Mouse (Mus musculus) T-helper 1 cell (primary cell): ENCODE results near the gene Sympk.
"Not testable (repeated sequence)": the region's sequence is repeated elsewhere in the genome, so short reads cannot be mapped to it uniquely, and the experiment has no call there.

Experiments
- in situ Hi-C: fragments of 300-600 bp; cut with MboI, MseI; formaldehyde crosslinking; loops from one replicate; pipeline ENCODE4 v1.15.1; 2025; ENCODE audit warnings: high pct_unique_total_duplicates

Sympk gene

GRCm38 (mm10) chr7:19050172-19050571 is 26.0 kb downstream of the Sympk start:
- in situ Hi-C loops: no loop called here

- in situ Hi-C loops: no loop called here
Measured at GRCm38 (mm10) chr7:19051161-19051560, 27.0 kb downstream of the Sympk start.

DNA sequence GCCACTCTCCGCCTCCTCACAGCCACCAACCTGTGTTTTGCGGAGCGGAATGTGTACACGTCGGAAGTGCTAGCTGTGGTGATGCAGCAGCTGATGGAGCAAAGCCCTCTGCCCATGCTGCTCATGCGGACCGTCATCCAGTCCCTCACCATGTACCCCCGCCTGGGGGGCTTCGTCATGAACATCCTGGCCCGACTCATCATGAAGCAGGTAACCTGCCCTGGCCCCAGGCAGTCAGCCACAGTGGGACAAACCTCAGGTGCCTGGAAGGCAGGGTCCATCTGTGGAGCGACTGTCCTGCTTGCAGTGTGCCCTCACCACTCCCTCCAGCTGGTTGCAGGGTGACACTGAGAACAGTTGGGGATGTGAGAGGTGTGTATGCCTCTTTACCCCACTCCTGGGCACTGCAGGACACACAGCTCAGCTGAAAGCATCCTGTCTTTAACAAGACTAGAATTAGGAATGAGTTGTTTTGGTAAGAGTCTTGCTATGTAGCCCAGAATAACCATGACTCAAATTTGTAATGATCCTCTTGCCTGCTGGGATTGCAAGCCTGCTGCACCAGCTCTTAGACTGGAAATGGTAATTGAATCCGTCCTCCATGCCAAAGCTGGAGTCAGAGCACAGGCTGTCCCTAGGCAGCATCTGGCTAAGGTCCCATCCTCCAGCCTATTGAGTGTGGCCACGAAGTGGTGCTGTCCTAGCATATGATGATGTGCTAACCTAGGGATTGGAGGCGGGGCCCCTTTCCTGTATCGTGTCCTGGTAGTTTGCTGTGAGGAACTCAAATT is 28.4 kb downstream of the Sympk start:
- in situ Hi-C loops: no loop called here

DNA sequence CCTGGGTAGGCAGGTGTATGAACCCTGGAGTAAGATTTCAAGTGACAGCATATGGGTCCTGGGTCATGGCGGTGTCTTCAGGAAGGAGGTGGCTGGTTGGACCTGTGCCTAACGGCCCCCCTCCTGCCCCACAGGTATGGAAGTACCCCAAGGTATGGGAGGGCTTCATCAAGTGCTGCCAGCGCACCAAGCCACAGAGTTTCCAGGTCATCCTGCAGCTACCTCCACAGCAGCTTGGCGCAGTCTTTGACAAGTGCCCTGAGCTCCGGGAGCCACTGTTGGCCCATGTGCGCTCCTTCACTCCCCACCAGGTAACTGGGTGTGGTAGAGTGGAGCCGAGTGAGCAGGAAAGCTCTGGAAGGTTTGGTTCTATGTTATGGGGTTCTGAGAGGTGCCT is 29.0 kb downstream of the Sympk start:
- in situ Hi-C loops: no loop called here

- in situ Hi-C loops: no loop called here
Measured at GRCm38 (mm10) chr7:19054047-19054776, 30.0 kb downstream of the Sympk start, which contains the start of gene Rsph6a. Gene Rsph6a (plus strand): TSS chr7:19054690.

- in situ Hi-C loops: no loop called here
Measured at GRCm38 (mm10) chr7:19054777-19055076, 30.6 kb downstream of the Sympk start.

DNA sequence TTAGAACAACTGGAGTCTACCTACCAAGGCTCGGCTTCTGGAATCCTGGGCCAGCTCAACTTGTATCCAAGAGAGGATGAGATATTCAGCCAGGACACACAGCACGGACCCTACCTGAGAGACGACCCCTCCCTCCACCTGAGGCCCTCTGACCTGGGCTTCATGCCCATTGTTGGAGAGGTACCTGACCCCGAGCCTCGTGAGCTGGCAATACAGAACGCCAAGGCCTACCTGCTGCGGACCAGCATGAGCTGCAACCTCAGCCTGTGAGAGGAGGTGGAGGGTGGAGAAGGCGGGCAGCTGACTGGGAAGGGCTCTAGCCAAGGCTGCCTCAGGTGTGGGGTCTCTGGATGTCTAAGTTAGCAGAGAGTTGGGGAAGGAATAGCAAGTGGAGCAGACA is 30.9 kb downstream of the Sympk start:
- in situ Hi-C loops: no loop called here

- in situ Hi-C loops: no loop called here
Measured at GRCm38 (mm10) chr7:19057405-19057804, 33.2 kb downstream of the Sympk start.

- in situ Hi-C loops: no loop called here
Measured at GRCm38 (mm10) chr7:19065896-19066295, 41.7 kb downstream of the Sympk start.

DNA sequence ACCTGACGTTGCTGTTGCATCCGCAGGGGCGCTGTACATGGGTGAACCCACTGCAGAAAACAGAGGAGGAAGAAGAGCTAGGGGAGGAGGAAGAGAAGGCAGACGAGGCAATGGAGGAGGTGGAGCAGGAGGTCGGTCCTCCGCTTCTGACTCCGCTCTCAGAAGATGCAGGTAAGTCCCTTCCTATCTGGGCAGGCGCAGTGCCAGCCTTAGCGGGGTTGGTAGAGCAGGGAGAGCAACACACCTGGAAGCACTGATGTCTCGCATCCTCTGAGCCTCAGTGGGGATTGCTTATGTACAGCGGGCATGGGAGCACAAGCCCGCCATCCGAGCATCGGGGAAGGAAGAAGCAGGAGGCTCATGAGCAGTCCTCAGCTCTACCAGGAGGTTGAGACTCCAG is 42.9 kb downstream of the Sympk start:
- in situ Hi-C loops: no loop called here

DNA sequence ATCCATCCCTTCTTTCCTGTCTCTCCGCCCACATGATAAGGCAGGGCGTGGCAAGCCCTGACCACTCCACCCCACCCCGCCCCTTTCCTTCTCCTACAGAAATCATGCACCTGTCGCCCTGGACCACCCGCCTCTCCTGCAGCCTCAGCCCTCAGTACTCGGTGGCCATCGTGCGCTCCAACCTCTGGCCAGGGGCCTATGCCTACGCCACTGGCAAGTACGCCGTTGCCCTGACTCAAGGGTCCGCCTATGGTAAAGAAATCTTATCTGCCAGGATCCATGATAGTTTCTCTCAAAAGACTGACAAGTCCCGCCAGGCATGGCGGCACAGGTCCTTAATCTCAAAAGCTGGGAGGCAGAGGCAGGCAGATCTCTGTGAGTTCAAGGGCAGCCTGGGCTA is 43.8 kb downstream of the Sympk start:
- in situ Hi-C loops: no loop called here

GRCm38 (mm10) chr7:19068707-19069106 is 44.5 kb downstream of the Sympk start:
- in situ Hi-C loops: no loop called here

DNA sequence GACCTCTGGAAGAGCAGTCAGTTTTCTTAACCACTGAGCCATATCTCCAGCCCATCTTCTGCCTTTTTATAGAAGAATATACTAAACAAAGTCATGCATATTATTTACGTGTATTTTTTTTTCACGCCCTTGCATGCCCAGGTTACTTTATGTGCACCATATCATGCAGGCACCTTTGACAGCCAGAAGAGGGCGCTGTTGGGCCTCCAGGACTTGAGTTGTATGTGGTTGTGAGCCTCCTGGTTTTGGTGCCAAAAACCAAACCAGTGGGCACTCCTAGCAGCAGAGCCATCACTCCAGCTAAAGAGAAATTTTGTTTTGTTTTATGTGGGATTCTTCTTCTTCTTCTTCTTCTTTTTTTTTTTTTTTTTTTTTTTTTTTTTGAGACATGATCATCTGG is 45.3 kb downstream of the Sympk start:
- in situ Hi-C loops: no loop called here

GRCm38 (mm10) chr7:19071024-19071423 is 46.8 kb downstream of the Sympk start:
- in situ Hi-C loops: not testable (repeated sequence)

DNA sequence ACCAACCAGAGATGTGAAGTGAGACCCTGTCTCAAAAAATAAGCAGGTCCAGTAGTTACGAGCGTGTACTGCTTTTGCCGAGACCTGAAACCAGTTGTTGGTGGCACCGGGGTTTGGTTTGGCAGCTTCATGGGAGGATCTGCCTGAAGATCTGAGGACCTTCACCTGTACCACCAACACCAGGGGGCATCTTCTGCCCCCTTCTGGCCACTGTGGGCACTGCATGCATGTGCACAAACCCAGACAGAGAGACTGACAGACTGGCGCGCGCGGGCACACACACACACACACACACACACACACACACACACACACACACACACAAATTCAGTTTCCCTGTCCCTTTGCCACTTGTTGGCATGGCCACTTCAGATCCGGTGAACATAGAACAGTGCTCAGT is 49.3 kb downstream of the Sympk start:
- in situ Hi-C loops: no loop called here

DNA sequence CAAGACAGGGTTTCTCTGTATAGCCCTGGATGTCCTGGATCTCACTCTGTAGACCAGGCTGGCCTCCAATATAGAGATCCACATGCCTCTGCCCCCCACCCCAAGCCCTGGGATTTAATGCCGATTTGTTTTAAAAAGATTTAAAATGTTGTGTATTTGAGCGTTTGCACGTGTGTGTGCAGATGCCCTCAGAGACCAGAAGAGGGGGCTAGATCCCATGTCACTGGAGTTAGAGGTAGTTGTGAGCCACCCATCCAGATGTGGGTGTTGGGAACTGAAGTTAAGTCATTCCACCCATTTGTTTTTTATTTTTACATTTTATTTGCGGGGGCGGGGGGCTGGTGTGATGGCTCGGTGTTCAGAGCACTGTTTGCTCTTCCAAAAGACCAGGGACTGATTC is 50.3 kb downstream of the Sympk start:
- in situ Hi-C loops: no loop called here

DNA sequence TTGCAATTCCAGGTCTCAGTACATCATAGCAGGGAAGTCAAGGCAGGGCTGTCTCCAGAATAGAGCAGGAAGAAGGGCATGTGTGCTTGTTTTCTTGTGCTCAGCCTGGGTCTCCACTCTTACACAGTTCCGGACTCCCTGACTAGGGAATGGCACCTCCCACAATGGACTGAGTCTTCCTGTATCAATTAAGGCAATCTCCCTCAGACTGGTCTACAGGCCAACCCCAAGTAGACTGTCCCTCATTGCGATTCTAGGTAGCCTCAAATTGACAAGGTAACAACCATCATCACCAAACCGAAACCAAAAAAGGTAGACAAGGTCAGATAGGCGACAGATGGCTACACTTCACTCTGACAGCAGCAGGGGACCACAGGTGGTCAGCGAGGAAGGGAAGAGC is 51.1 kb downstream of the Sympk start:
- in situ Hi-C loops: no loop called here

- in situ Hi-C loops: no loop called here
Measured at GRCm38 (mm10) chr7:19075723-19076585, 51.8 kb downstream of the Sympk start, which contains the start of gene Dmwd. Gene Dmwd (plus strand): TSS chr7:19076227.

DNA sequence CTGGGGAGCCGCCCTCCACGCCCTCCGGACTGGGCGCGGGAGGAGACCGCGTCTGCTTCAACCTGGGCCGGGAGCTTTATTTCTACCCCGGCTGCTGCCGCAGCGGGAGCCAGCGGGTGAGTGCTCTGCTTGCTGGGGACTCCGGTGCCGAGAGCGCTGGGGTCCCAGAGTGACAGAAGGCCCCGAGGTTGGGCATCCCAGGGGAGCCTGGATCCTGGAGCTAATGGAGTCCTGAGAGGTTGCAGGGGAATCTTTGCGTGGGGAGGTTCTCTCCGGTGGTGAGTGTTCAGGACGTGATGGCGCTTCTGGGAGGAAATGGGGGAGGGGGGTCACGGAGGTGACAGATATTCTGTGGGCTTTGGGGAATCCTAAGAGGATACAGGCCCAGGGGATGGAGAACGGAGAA is 52.4 kb downstream of the Sympk start:
- in situ Hi-C loops: no loop called here

- in situ Hi-C loops: no loop called here
Measured at GRCm38 (mm10) chr7:19077761-19078160, 53.6 kb downstream of the Sympk start.

DNA sequence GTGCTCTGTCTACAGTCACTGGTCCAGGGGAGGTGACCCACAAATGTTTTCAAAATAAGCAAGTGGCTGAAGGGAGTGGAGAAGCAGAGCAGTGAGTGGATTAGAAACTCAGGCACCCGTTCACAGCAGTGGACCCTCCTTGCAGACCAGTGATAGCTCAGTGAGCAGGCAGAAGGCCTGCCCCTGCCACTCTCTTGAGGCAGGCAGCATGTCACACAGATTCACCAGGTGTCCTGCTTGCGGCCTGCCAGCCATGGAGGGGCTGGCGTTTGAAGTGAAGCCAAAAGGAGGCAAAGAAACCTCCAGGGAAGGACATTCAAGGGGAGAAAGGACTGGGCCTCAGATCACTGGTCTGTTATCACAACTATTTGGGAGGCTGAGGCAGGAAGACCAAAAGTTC is 54.6 kb downstream of the Sympk start:
- in situ Hi-C loops: no loop called here

DNA sequence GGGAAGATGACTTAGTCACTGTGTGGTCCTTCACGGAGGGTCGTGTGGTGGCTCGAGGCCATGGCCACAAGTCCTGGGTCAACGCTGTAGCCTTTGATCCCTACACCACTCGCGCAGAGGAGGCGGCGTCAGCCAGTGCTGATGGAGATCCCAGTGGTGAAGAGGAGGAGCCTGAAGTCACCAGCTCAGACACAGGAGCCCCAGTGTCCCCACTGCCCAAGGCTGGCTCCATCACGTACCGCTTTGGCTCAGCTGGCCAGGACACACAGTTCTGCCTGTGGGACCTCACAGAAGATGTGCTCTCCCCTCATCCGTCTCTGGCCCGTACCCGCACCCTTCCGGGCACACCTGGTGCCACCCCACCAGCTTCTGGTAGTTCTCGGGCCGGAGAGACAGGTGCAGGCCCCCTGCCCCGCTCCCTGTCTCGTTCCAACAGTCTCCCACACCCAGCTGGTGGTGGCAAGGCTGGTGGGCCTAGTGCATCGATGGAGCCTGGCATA is 56.3 kb downstream of the Sympk start:
- in situ Hi-C loops: no loop called here
